Mouse (Mus musculus) cerebellum, postnatal 25 days (tissue): Measurements from ENCODE around the gene Prnp.

Experiments
- DNase-seq, 2 experiments: peaks; one replicate each; pipeline ENCODE4 v3.0.0; 2021; ENCODE audit warnings: mixed read lengths in 2 of 2

Prnp gene

DNA sequence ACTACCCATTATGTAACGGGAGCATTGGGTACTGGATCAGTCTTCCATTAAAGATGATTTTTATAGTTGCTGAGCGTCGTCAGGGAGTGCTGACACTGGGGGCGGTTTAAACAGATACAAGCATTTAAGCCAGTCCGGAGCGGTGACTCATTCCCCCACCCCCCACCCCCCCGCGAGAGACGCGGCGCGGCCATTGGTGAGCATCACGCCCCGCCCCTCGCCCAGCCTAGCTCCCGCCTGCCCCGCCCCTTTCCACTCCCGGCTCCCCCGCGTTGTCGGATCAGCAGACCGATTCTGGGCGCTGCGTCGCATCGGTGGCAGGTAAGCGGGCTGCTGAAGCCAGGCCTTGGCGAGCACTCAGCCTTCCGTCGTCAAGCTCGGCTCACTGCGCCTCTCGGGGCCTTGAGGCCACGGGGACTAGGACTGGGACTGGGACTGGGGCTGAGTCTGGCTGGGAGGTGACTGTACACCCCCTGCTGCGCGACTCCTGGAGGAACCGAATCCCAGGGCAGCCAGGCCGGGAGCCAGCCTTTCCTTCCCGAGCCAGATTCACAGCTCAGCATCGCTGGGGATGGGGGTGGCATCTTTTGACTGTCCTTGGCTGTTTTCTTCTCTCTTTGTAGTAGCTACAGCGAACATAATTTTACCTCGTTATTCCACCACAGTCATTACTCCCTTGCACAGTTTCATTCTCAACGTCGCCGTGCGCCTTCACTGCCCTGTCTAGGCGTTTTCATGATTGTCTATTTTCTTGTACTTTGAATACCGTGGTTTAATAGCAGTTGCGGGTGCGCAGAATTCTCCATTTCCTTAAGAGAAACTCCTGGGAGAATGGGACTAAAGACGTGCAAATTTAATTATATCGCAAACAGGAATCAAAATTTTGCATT, at the start of gene Prnp, which contains the start of gene Prn:
TSS of gene Prnp (plus strand) at position 246 of the 890 bp plus-strand sequence.
TSS of gene Prn (plus strand) at position 275 of the 890 bp plus-strand sequence.
- peak; percentile 95 to 99 for DNase-seq

GRCm38 (mm10) chr2:131862617-131863275, 47.0 kb upstream of the Prnp start:
- DNase-seq, result no peak

GRCm38 (mm10) chr2:131863472-131863871, 46.3 kb upstream of the Prnp start:
- no peak for DNase-seq

DNA sequence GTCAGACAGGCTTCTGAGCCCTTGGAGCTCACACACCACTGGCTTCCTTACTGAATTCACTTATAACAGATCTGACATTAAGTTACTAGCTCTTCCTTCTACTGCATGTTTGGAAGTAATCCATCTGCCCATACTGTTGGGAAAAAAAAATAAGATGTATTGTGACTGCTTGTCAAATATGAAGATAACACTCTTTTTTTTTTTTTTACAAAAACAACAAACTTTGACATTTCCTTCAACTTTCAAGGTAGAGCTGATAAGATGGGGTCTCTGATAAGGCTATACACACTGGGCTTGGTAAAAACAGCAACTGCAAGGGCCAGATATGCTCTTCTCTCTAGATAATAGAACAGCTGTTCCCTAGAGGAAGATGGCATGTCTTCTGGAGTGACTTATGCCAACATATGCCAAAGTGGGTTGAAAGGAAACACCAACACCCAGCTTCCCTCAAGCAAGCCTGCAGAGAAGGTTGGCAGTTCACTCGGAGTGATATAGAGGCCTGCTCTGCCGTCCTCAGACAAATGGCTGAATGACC, 45.4 kb upstream of the Prnp start:
- DNase-seq, result no peak

DNA sequence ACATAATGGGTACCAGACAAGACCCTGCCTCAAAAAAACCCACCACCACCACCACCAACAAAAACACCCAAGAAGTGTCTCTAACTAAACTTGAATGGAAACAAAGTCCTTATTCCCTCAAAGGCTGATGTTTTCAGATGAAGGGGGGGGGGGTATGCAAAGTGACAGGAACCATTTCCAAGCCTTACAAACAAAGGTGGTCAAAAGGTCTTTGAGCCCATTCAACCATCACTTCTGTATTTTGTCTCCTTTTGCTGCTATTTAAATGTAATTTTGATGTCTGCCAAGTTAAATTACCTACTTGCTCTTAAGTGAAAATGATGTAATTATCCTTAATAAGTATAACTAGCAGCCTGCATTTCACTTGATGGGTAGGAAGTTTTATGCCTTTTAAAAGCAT, 43.1 kb upstream of the Prnp start:
- no peak for DNase-seq

- no peak for DNase-seq
Measured at GRCm38 (mm10) chr2:131868983-131869382, 40.7 kb upstream of the Prnp start.

DNA sequence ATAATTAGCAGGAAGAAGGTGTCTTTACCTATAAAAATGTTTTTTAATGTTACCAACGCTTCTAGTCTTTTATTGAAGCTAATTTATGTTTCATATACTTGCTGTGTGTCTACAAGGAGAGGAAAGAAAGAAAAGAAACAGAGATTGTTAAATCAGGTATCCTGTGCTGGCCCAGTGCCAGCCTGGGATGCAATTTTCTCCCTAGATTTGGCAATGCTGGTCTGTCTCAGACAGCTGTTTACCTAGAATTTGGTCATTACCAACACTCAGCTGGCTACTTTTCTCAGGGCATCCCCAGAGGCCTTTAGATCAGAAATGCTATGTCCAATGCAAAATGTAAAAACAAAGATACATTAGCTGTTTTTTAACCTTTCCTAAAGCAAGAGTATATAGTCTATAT, 36.4 kb upstream of the Prnp start:
- DNase-seq, result no peak

- no peak for DNase-seq
Measured at GRCm38 (mm10) chr2:131876551-131877265, 33.0 kb upstream of the Prnp start.

DNA sequence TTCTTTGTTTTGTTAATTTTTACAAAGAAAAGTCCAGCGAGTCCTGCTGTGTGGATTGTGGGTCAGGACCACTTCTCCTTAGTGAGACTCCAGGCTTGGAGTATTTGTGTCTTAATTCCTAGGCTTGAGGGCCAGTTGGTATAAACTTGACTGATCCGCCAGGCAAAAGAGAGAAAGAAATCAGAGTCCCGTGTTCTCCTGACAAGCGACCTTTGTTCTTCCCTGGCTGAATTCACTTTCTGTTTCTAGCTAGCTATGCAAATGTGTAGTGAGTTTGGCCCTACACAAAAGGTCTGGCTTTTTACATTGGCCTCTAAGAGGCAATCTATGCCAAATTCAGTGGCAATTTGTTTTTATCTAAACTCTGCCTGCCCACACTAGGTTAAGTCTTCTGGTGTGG, 28.0 kb upstream of the Prnp start:
- no peak for DNase-seq

- no peak for DNase-seq
Measured at GRCm38 (mm10) chr2:131883136-131883535, 26.6 kb upstream of the Prnp start.

GRCm38 (mm10) chr2:131886503-131887160, 23.1 kb upstream of the Prnp start:
- DNase-seq, result no peak

GRCm38 (mm10) chr2:131888233-131888632, 21.5 kb upstream of the Prnp start:
- no peak for DNase-seq

GRCm38 (mm10) chr2:131892534-131892933, 17.2 kb upstream of the Prnp start:
- DNase-seq, result no peak

DNA sequence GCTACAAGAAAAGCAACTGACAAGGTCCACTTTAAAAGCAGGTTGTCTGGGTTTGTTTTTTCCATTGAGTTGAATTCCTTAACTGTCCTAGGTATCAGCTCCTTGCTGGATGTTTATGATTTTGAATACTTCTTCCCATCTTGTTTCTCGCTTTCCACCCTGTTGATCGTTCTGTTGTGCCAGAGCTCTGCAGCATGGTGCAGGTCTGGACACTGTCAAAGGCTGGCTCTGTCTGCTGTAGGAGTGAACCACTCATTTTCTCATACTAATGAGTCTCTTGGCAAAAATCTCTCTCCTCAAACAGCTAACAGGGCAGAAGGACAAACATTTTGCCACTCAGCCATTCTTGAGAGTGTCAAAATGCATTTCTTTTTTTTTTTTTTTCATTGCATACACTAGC, 14.6 kb upstream of the Prnp start:
- no peak for DNase-seq

- DNase-seq, result no peak
Measured at GRCm38 (mm10) chr2:131896011-131896410, 13.7 kb upstream of the Prnp start.

GRCm38 (mm10) chr2:131897336-131898109, 12.2 kb upstream of the Prnp start:
- no peak for DNase-seq

DNA sequence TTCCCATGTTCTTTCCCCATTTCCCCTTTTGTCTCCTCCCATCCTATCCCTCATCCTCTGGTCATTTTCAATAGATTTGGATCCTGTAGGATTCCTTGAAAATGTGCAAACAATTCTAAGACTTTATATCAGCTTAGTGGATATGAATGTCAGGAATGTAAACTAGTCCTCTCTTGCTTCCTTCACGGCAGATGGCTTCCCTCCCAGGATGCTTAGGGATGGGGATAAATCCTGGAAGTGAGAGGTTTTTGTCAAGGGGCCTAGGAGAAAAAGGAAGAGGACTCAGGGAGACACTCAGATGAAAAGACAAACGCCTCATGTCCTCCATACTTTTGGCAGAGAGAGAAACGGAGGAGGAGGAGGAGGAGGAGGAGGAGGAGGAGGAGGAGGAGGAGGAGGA, 7.3 kb upstream of the Prnp start:
- no peak for DNase-seq

DNA sequence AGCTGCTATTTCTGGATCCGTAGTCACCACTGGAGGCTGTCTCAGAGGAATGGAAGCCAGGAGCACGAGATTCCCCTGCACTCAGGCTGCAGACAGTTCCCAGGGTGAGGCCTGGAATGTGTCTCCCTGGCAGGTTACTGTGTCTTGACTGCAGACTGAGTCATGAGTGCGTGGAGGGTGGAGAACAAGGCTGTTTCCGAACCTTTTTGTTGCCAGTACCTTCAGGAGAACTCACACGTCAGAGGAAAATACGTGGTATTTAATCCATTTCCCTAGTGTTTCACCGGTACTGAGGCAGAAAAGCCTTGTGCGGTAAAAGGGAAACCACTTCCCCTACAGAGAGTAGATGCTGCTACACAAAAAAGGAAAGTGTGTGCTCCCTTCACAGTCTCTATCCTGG, 6.9 kb upstream of the Prnp start:
- peak; percentile 8 to 11 for DNase-seq

DNA sequence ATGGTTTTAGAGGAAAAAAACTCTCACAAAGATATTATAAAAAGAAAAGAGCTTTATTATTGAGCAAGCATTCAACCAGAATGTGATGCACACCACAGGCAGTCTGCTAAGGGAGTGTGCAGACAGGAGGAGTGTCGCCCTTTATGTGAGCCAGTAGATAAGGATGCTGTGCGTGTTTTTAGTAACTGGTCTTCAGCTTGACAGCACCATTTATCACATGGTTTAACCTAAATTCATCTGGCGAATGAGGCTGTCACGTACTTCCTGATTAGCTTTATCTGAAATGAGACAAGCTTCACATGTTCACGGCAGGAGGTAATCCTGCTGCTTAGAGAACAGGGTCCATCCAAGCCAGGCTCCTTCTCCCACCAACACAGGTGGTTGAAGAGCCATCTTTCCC, 4.7 kb upstream of the Prnp start:
- no peak for DNase-seq

DNA sequence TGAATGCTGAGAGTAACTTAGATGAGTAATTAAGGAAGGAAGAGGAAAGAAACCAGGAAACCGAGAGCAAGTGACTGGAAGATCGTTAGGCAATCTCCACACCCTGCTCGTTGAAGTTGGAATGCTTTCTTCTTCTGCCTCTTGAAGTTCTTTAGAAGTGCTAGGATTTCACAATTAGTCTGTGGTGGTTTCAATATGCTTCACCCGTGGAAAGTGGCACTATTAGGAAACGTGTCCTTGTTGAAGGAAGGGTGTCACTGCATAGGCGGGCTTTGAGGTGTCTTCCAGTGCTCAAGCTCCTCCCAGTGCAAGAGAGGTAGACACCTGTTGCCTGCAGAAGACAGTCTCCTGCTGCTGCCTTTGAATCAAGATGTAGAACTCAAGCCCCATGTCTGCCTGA, 4.0 kb upstream of the Prnp start:
- no peak for DNase-seq

DNA sequence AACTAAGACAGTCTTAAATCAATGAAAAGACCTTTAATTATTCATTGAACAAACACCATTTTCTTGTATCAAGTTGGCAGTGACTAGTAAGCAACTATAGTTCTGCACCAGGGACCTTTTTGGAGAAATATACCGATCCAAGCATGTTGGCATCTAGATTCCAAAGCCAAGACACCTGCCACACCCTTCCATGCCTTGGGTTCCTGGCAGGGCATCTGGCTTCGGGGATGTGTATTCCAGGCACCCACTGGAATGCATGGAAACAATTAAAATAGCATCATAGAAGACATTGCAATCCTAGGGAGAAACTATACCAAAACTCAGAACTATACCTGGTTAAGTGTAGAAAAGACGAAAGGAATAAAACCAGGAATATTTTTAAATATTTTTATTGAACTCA, 3.5 kb upstream of the Prnp start:
- no peak for DNase-seq

GRCm38 (mm10) chr2:131906846-131907245, 2.9 kb upstream of the Prnp start:
- DNase-seq, result peak in 1 of 2 experiments; percentile 35
